Mouse (Mus musculus): ENCODE results near the gene Hp.
A peak's percentile ranks its signal among the peaks of the same experiment; 100 is the strongest.

- TF ChIP-seq CTCF (IDR thresholded peaks at IDR 0.05; ENCODE audit: low read depth) (peak; percentile 71), EP300 (IDR thresholded peaks at IDR 0.05; ENCODE audit: low read depth) (no peak)
Observed at GRCm38 (mm10) chr8:109535140-109535990, 43.6 kb downstream of the Hp start.
